Mouse (Mus musculus): ENCODE measurements at regions not wholly inside any gene's neighbourhood (a gene's known extent, or its start where the extent isn't known, plus 50 kb on each side); places are given as distances from the start of the nearest gene placed in this dataset.

GRCm38 (mm10) chrX:68497886-68498285 is 180.5 kb upstream of the Fmr1 start:
- Histone ChIP-seq H3K36me3 (ENCODE audit: control insufficient read depth in 1 of 2, insufficient read depth in 2 of 2, low read length in 2 of 2) (no peaks in the 10 kb centered on the region), H3K9ac (ENCODE audit: control insufficient read depth, low read depth, low read length, poor library complexity, severe bottlenecking) (no peak overlapping the region), H3K79me2 (ENCODE audit: control insufficient read depth, insufficient read depth, low read length, poor library complexity) (no peaks in the 10 kb centered on the region), H3K4me3 (ENCODE audit: control insufficient read depth in 1 of 2, insufficient read depth in 1 of 2, low read depth in 2 of 2, low read length in 2 of 2) (no peak overlapping the region), H3K27me3 (ENCODE audit: control insufficient read depth in 1 of 2, insufficient read depth in 2 of 2, low read length in 2 of 2) (no peaks in the 10 kb centered on the region), H3K27ac (ENCODE audit: control insufficient read depth, low read depth, low read length) (no peak overlapping the region), H3K4me1 (ENCODE audit: control insufficient read depth in 1 of 2, insufficient read depth in 2 of 2, low read length in 2 of 2) (no peaks in the 10 kb centered on the region), H3K9me3 (replicated peaks; ENCODE audit: insufficient read depth, low read length) (no peaks in the 10 kb centered on the region)
- DNase-seq (ENCODE audit: low read depth, low spot score): no peak
- TF ChIP-seq MXI1 (IDR thresholded peaks at IDR 0.05; ENCODE audit: low read depth, low read length): no peak
- TF ChIP-seq POLR2AphosphoS2 (IDR thresholded peaks at IDR 0.05; ENCODE audit: low read length): no peak
- TF ChIP-seq JUND (IDR thresholded peaks at IDR 0.05; ENCODE audit: low read depth, low read length): no peak

- no peak overlapping the region for H3K27ac ChIP-seq (ENCODE audit: control insufficient read depth, low read depth, low read length)
- no peaks in the 10 kb centered on the region for H3K27me3 ChIP-seq (ENCODE audit: control insufficient read depth in 1 of 2, insufficient read depth in 2 of 2, low read length in 2 of 2)
- TF ChIP-seq UBTF (IDR thresholded peaks at IDR 0.05; ENCODE audit: borderline replicate concordance, insufficient read depth, low read depth, low read length) (no peak), KAT2A (conservative IDR thresholded peaks at IDR 0.05; ENCODE audit: low read depth, low read length) (no peak), GABPA (IDR thresholded peaks at IDR 0.05; ENCODE audit: low read depth, low read length) (no peak), ZMIZ1 (IDR thresholded peaks at IDR 0.05; ENCODE audit: low read depth, low read length) (no peak), USF2 (IDR thresholded peaks at IDR 0.05; ENCODE audit: borderline replicate concordance in 1 of 2, insufficient read depth in 1 of 2, low read depth in 1 of 2, low read length in 2 of 2) (no peak), SIN3A (IDR thresholded peaks at IDR 0.05; ENCODE audit: low read length) (no peak), NRF1 (IDR thresholded peaks at IDR 0.05; ENCODE audit: insufficient read depth, low read depth, low read length, poor library complexity, severe bottlenecking) (no peak), GATA1 (IDR thresholded peaks at IDR 0.05; ENCODE audit: low read depth, low read length) (no peak), HCFC1 (IDR thresholded peaks at IDR 0.05; ENCODE audit: low read depth, low read length) (no peak), EP300 (IDR thresholded peaks at IDR 0.05; ENCODE audit: low read depth in 1 of 2, low read length in 2 of 2) (no peak), JUND (IDR thresholded peaks at IDR 0.05; ENCODE audit: low read depth, low read length) (no peak), E2F4 (IDR thresholded peaks at IDR 0.05; ENCODE audit: borderline replicate concordance, low read depth, low read length) (no peak), TBP (IDR thresholded peaks at IDR 0.05; ENCODE audit: low read depth, low read length) (no peak), POLR2AphosphoS5 (IDR thresholded peaks at IDR 0.05; ENCODE audit: borderline replicate concordance, low read depth, low read length) (no peak), POLR2A (IDR thresholded peaks at IDR 0.05; ENCODE audit: control insufficient read depth in 1 of 2, insufficient read depth in 1 of 2, low read depth in 1 of 2, low read length in 2 of 2, poor library complexity in 1 of 2) (no peak), MAX (IDR thresholded peaks at IDR 0.05; ENCODE audit: low read length) (no peak)
- no peak overlapping the region for H3K4me3 ChIP-seq (ENCODE audit: control insufficient read depth in 1 of 2, insufficient read depth in 1 of 2, low read depth in 2 of 2, low read length in 2 of 2)
- no peaks in the 10 kb centered on the region for H3K9me3 ChIP-seq (replicated peaks; ENCODE audit: insufficient read depth, low read length)
- no peaks in the 10 kb centered on the region for H3K79me2 ChIP-seq (ENCODE audit: control insufficient read depth, insufficient read depth, low read length, poor library complexity)
- H3K36me3 ChIP-seq (ENCODE audit: control insufficient read depth in 1 of 2, insufficient read depth in 2 of 2, low read length in 2 of 2): no peaks in the 10 kb centered on the region
- no peak overlapping the region for H3K9ac ChIP-seq (ENCODE audit: control insufficient read depth, low read depth, low read length, poor library complexity, severe bottlenecking)
- DNase-seq (ENCODE audit: low read depth, low spot score): no peak
- no peaks in the 10 kb centered on the region for H3K4me1 ChIP-seq (ENCODE audit: control insufficient read depth in 1 of 2, insufficient read depth in 2 of 2, low read length in 2 of 2)
Observed at GRCm38 (mm10) chrX:68502938-68503337, 175.4 kb upstream of the Fmr1 start.

Measured in MEL (cell line).